Mouse (Mus musculus): ENCODE data around the gene Slc22a4.

GRCm38 (mm10) chr11:54062086-54062752 is 34.3 kb upstream of the Slc22a4 start:
- TF ChIP-seq CTCF (IDR thresholded peaks at IDR 0.05 in 2 of 3, conservative IDR thresholded peaks at IDR 0.05 in 1 of 3; ENCODE audit: control insufficient read depth in 1 of 3, insufficient read depth in 1 of 3, low read depth in 2 of 3, low read length in 3 of 3, poor library complexity in 1 of 3, severe bottlenecking in 1 of 3) (no peak), POLR2A (IDR thresholded peaks at IDR 0.05; ENCODE audit: control insufficient read depth in 1 of 2, insufficient read depth in 1 of 2, low read depth in 1 of 2, low read length in 2 of 2, poor library complexity in 1 of 2) (no peak), MAFK (IDR thresholded peaks at IDR 0.05; ENCODE audit: borderline replicate concordance, low read depth, low read length) (no peak), MAX (IDR thresholded peaks at IDR 0.05; ENCODE audit: low read length) (no peak)
